Mouse (Mus musculus) intestine, embryonic 15.5 days (tissue): Measurements from ENCODE around the gene Il27ra. TPM values are rescaled to one million over a fixed set of nuclear protein-coding genes. Genes with fewer than 3 reads are reported as not detected.

Source experiments
- ATAC-seq: fragments of 200-750 bp; cut with Nextera tagmentation; 2 replicates; pipeline ENCODE4 v1.8.0; 2017; ENCODE audit warnings: moderate TSS enrichment, moderate library complexity
- H3K27ac ChIP-seq: fragments of 300-500 bp; sonication (generic); 2 replicates; pipeline ENCODE4 v1.5.1; 2015; ENCODE audit warnings: mild to moderate bottlenecking, inconsistent platforms
- H3K27me3 ChIP-seq: fragments of 300-500 bp; sonication (generic); replicated peaks from 2 replicates; pipeline ENCODE4 v1.6.1; 2015; ENCODE audit warnings: inconsistent platforms
- H3K36me3 ChIP-seq: fragments of 300-500 bp; sonication (generic); 2 replicates; pipeline ENCODE4 v1.6.1; 2015; ENCODE audit warnings: inconsistent platforms
- H3K4me1 ChIP-seq: fragments of 300-500 bp; sonication (generic); replicated peaks from 2 replicates; pipeline ENCODE4 v1.6.1; 2015; ENCODE audit warnings: inconsistent platforms
- H3K4me2 ChIP-seq: fragments of 300-500 bp; sonication (generic); replicated peaks from 2 replicates; pipeline ENCODE4 v1.6.1; 2015; ENCODE audit warnings: mild to moderate bottlenecking, inconsistent platforms
- H3K4me3 ChIP-seq: fragments of 300-500 bp; sonication (generic); replicated peaks from 2 replicates; pipeline ENCODE4 v1.5.1; 2015; ENCODE audit warnings: inconsistent platforms
- H3K9ac ChIP-seq: fragments of 300-500 bp; sonication (generic); 2 replicates; pipeline ENCODE4 v1.6.1; 2015; ENCODE audit warnings: inconsistent platforms
- H3K9me3 ChIP-seq: fragments of 300-500 bp; sonication (generic); 2 replicates; pipeline ENCODE4 v1.6.1; 2016; ENCODE audit warnings: inconsistent platforms
- WGBS: fragments of 180-500 bp; shearing (Covaris S2); methylation state at CpG from one replicate; pipeline ENCODE4 v1.1.7; 2015; 5-methylcytosine and 5-hydroxymethylcytosine counted together
- microRNA counts: library from miRNA; unstranded; fragments of <30 nt; microRNA quantifications from one replicate; lab custom pipeline; 2016
- polyA plus RNA-seq: library from polyadenylated mRNA; unstranded; fragments of >200 nt; fragmentation: Nextera tagmentation; extraction: Ambion mirVana; gene quantifications from 2 replicates; pipeline ENCODE4 v1.2.1, GENCODE M21; 2015

Gene Il27ra
- polyA plus RNA-seq, 1 experiment from 2014 or later, result 1.3 TPM

DNA sequence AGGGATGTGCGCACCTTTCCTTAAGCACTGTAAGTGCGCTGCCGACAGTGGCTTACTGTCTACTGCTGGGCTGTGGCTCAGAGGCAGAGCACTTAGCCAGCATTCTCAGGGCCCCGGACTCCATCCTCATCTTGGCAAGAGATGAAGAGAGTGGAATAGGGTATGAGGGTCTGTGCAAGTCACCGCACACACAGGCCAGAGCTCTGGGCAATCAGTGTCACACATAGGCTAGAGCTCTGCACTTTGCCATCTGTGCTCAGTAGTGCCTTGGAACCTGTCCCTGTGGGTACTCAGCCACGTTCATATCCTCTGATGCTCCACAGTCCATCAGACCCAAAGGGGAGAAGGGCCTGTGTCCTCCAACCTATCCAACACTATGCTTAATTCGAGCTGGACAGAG, 60.9 kb downstream of the Il27ra start:
- Histone ChIP-seq H3K36me3 (peaks cover 36% of the 10 kb centered on the region), H3K4me2 (no peak overlapping the region), H3K27me3 (no peaks in the 10 kb centered on the region), H3K4me3 (no peak overlapping the region), H3K4me1 (peaks cover 14% of the 10 kb centered on the region), H3K27ac (no peak overlapping the region), H3K9ac (no peak overlapping the region), H3K9me3 (no peaks in the 10 kb centered on the region)
- 96% methylated on average over 7 of the region's 7 CpGs for WGBS
- ATAC-seq, result no peak

DNA sequence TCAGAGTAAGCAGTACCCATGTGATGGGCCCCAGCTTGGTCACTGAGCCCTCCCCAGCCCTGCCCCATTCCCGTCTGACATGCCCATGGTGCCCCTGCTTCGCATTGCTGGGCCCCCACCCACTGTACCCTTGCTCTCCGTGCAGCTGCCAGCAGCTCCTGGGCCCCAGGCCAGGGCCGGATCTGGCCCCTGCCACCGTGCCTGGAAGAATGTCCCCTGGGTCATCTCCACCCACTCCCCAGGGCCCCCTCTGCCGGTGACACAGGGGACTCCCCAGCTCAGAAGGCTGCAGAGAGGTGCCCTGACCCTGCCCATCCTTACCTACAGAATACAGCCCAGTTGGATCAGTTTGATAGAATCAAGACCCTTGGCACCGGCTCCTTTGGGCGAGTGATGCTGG, 61.5 kb downstream of the Il27ra start:
- no peak overlapping the region for H3K4me2 ChIP-seq
- H3K27ac ChIP-seq, result no peak overlapping the region
- no peak overlapping the region for H3K4me3 ChIP-seq
- 77% methylated on average over 8 of the region's 8 CpGs for WGBS
- no peaks in the 10 kb centered on the region for H3K9me3 ChIP-seq
- H3K36me3 ChIP-seq, result peaks cover 31% of the 10 kb centered on the region
- peaks cover 16% of the 10 kb centered on the region for H3K4me1 ChIP-seq
- H3K9ac ChIP-seq, result no peak overlapping the region
- H3K27me3 ChIP-seq, result no peaks in the 10 kb centered on the region
- ATAC-seq, result no peak

MicroRNAs encoded within 50 kb of the gene (microRNA counts, 519-probe panel; counts per million panel counts)
- 97.1 counts per million, percentile 29 among the panel's probes with 10 or more counts for microRNA mmu-miR-1199 (lab: Ali Mortazavi, UCI)
- microRNA mmu-miR-709 (lab: Ali Mortazavi, UCI), result 2,359 counts per million, percentile 62 among the panel's probes with 10 or more counts

Other genes starting within 250 kb of the Il27ra start
- gene Adgrl1, start 142.5 kb downstream of the Il27ra start, polyA plus RNA-seq, result 11.0 and 13.4 TPM in 2 replicates
- gene Gm10644, start 87.4 kb downstream of the Il27ra start, polyA plus RNA-seq, result 0.44 and 0.47 TPM in 2 replicates
- 57.8 and 60.9 TPM in 2 replicates for gene Asf1b, start 87.1 kb downstream of the Il27ra start, polyA plus RNA-seq
- 115 and 121 TPM in 2 replicates for gene Prkaca, start 69.6 kb downstream of the Il27ra start, polyA plus RNA-seq
- 8.4 and 8.7 TPM in 2 replicates for gene Samd1, start 44.9 kb downstream of the Il27ra start, polyA plus RNA-seq
- 0.86 and 0.87 TPM in 2 replicates for gene 1700067K01Rik, start 41.1 kb downstream of the Il27ra start, polyA plus RNA-seq
- gene 2210011C24Rik, start 30.4 kb downstream of the Il27ra start, polyA plus RNA-seq, result 1.5 and 1.6 TPM in 2 replicates
- 8.9 and 9.4 TPM in 2 replicates for gene Palm3, start 21.1 kb downstream of the Il27ra start, polyA plus RNA-seq
- gene Rln3, start 2.4 kb upstream of the Il27ra start, polyA plus RNA-seq, result 0.28 and 0.31 TPM in 2 replicates
- gene Gm10643, start 22.5 kb upstream of the Il27ra start, polyA plus RNA-seq, result 0.92 and 1.3 TPM in 2 replicates
- gene Rfx1, start 24.2 kb upstream of the Il27ra start, polyA plus RNA-seq, result 7.3 and 7.9 TPM in 2 replicates
- 8.4 and 9.9 TPM in 2 replicates for gene Dcaf15, start 62.2 kb upstream of the Il27ra start, polyA plus RNA-seq
- gene Podnl1, start 83.4 kb upstream of the Il27ra start, polyA plus RNA-seq, result 0.33 and 0.62 TPM in 2 replicates
- gene Cc2d1a, start 105.3 kb upstream of the Il27ra start, polyA plus RNA-seq, result 20.7 and 21.7 TPM in 2 replicates
- 0.65 and 0.93 TPM in 2 replicates for gene 4930432K21Rik, start 105.4 kb upstream of the Il27ra start, polyA plus RNA-seq
- 2.5 and 2.9 TPM in 2 replicates for gene Nanos3, start 142.6 kb upstream of the Il27ra start, polyA plus RNA-seq
- gene Zswim4, start 194.5 kb upstream of the Il27ra start, polyA plus RNA-seq, result 9.0 TPM in 2 replicates
- gene D8Ertd738e, start 207.1 kb upstream of the Il27ra start, polyA plus RNA-seq, result 292 and 312 TPM in 2 replicates
- gene Mri1, start 214.7 kb upstream of the Il27ra start, polyA plus RNA-seq, result 72.4 and 77.5 TPM in 2 replicates
- gene Ccdc130, start 227.8 kb upstream of the Il27ra start, polyA plus RNA-seq, result 14.3 and 16.8 TPM in 2 replicates